Mouse (Mus musculus) gastrocnemius, postnatal 14 days (tissue): ENCODE measurements at regions not wholly inside any gene's neighbourhood (a gene's known extent, or its start where the extent isn't known, plus 50 kb on each side); places are given as distances from the start of the nearest gene placed in this dataset.
"Not testable (repeated sequence)": the region's sequence is repeated elsewhere in the genome, so short reads cannot be mapped to it uniquely, and the experiment has no call there.

Experiments used
- DNase-seq: peaks from one replicate; pipeline ENCODE4 v3.0.0; 2021; ENCODE audit warnings: mixed read lengths
- intact Hi-C: fragments of 180-260 bp; cut with DNase I; formaldehyde crosslinking; loops from one replicate; pipeline ENCODE4 v1.15.1; 2025; ENCODE audit warnings: low total_unique reads

DNA sequence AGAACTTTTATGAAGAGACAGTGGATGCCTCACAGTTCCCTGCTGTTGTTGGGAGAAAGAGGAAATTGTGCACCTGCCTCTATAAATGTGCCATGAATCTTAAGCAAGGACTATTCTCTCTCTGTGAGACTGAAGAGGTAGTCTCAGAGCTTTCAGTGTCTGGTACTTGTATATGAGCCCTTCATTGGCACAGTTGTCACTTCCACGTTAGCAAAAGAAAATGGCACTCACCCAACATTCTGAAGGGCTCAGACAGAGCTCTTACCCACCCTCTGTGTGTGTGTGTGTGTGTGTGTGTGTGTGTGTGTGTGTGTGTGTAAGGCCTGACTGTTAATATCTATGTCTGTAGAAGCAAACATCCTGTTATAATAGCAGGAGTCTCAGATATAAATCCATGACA, 75.6 kb upstream of the Lhfpl3 start:
- intact Hi-C loops, result no loop called here
- DNase-seq, result no peak

DNA sequence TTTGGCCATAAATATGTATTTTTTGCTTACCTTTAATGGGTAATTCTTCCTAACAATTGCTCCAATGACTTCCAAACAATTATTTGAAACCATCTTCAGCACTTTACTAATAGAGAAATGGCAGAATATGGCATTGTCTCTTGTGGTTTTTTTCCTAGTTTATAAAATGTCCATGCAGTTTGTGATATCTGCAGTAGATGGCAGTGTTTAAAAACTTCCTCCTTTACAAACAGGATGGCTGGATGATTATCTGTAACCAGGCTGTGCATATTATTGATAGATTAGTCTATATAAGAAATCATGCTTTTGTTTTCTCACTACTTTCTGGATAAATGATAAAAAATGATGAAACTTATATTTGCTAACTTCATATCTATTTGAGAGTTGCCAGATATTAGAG, 91.0 kb upstream of the Orc5 start:
- no peak for DNase-seq
- intact Hi-C loops, result loop anchor here (5.0 kb wide), 1 partner anchor 586 kb away; no protein-coding TSS in a partner anchor

DNA sequence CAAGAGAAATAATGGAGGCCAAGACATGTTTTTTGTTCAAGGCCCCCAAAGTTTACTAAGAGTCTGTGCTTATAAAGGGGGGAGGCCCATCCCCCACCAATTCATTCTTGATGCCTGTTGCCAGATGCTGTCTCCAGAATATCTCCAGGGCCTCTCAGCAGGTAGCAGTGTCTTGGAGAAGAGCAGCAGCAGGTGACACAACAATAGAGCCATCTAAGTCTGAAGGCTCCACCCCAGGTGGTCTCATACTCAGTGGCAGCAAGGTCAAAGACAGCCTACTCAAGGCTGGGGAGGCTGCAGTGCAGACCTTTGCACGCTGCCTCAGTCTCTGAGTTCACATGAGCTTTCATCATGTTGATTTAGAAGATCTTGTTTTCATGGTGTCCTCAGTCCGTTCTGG, 66.8 kb upstream of the Orc5 start:
- intact Hi-C loops, DNase-seq: not testable (repeated sequence)
